Mouse (Mus musculus) ES-E14 (cell line): ENCODE results near the gene Cnot2. TPM values are rescaled to one million over a fixed set of nuclear protein-coding genes. Genes with fewer than 3 reads are reported as not detected.
"Not testable (repeated sequence)": the region's sequence is repeated elsewhere in the genome, so short reads cannot be mapped to it uniquely, and the experiment has no call there.

Experiments used
- DNase-seq: peaks from one replicate; pipeline ENCODE4 v3.0.0-alpha.2; 2013; ENCODE audit warnings: low read depth, low spot score
- H3K27ac ChIP-seq: 2 replicates; pipeline ENCODE4 v1.5.1; 2012; ENCODE audit warnings: low read depth, mild to moderate bottlenecking, low read length, moderate library complexity, mixed read lengths; ENCODE audit not compliant: poor library complexity, insufficient read depth, severe bottlenecking
- H3K36me3 ChIP-seq: 2 replicates; pipeline ENCODE4 v1.6.1; 2012; ENCODE audit warnings: mild to moderate bottlenecking, low read length, moderate library complexity, mixed read lengths; ENCODE audit not compliant: control insufficient read depth, poor library complexity, insufficient read depth, severe bottlenecking
- H3K4me1 ChIP-seq, 2 experiments: fragments of 150-350 bp in 1 of 2; sonication (generic) in 1 of 2; 2 replicates each; pipeline ENCODE4 v1.6.1; 2012; ENCODE audit warnings: low read length in 2 of 2, mild to moderate bottlenecking in 1 of 2, mixed read lengths in 1 of 2; ENCODE audit not compliant: control insufficient read depth in 2 of 2, insufficient read depth in 2 of 2, poor library complexity in 1 of 2
- H3K4me3 ChIP-seq, 2 experiments: fragments of 150-350 bp in 1 of 2; sonication (generic) in 1 of 2; 2 replicates each; pipeline ENCODE4 v1.5.1; 2012; ENCODE audit warnings: low read length in 2 of 2, low read depth in 1 of 2, mild to moderate bottlenecking in 1 of 2, mixed read lengths in 1 of 2; ENCODE audit not compliant: insufficient read depth in 1 of 2, poor library complexity in 1 of 2, severe bottlenecking in 1 of 2
- H3K9ac ChIP-seq: 2 replicates; pipeline ENCODE4 v1.6.1; 2012; ENCODE audit warnings: low read depth, mild to moderate bottlenecking, low read length, mixed read lengths; ENCODE audit not compliant: poor library complexity, insufficient read depth, severe bottlenecking
- H3K9me3 ChIP-seq: fragments of 150-350 bp; sonication (generic); 2 replicates; pipeline ENCODE4 v1.6.1; 2012; ENCODE audit warnings: low read depth, mild to moderate bottlenecking, low read length; ENCODE audit not compliant: control insufficient read depth, insufficient read depth
- CHD2 ChIP-seq: IDR thresholded peaks from 2 replicates; pipeline ENCODE4 v1.6.1; 2014; ENCODE audit warnings: mild to moderate bottlenecking, low read depth, low read length, inconsistent platforms
- HCFC1 ChIP-seq: IDR thresholded peaks from 2 replicates; pipeline ENCODE4 v1.6.1; 2012; ENCODE audit warnings: low read length, inconsistent platforms, borderline replicate concordance; ENCODE audit not compliant: insufficient read depth
- MAFK ChIP-seq: IDR thresholded peaks from 2 replicates; pipeline ENCODE4 v1.6.1; 2014; ENCODE audit warnings: mild to moderate bottlenecking, low read depth, low read length, inconsistent platforms; ENCODE audit not compliant: insufficient read depth
- ZC3H11A ChIP-seq: IDR thresholded peaks from 2 replicates; pipeline ENCODE4 v1.6.1; 2012; ENCODE audit warnings: low read depth, mild to moderate bottlenecking, inconsistent platforms, low read length, borderline replicate concordance
- ZNF384 ChIP-seq: IDR thresholded peaks from 2 replicates; pipeline ENCODE4 v1.6.1; 2012; ENCODE audit warnings: low read depth, low read length, inconsistent platforms
- in situ Hi-C, 2 experiments: fragments of 600-800 bp; cut with MboI; formaldehyde crosslinking; loops; one replicate each; pipeline ENCODE4 v1.15.1; 2025; ENCODE audit warnings: low sequenced_read_pairs in 2 of 2, inconsistent platforms in 1 of 2; ENCODE audit not compliant: unreplicated experiment in 2 of 2
- total RNA-seq: library from RNA; depleted of rRNA; stranded (reverse); fragments of 300-350 nt; gene quantifications from 2 replicates; pipeline ENCODE4 v1.2.3, GENCODE M21; 2012

The Cnot2 gene
- total RNA-seq, 1 experiment = 80.5 TPM

- TF ChIP-seq ZC3H11A (no peak), CHD2 (no peak), MAFK (no peak), HCFC1 (no peak), ZNF384 (no peak)
- H3K4me3 ChIP-seq = no peak overlapping the region
- in situ Hi-C loops = no loop called here
- no peak overlapping the region for H3K9ac ChIP-seq
- H3K4me1 ChIP-seq = 0 out of 4 replicates have a peak, but pooled peaks cover 0 to 5% of the 10 kb centered on the region in 2 experiments
- no peaks in the 10 kb centered on the region for H3K36me3 ChIP-seq
- no peak for DNase-seq
- H3K9me3 ChIP-seq = no peaks in the 10 kb centered on the region
- no peak overlapping the region for H3K27ac ChIP-seq
Observed at GRCm38 (mm10) chr10:116570526-116570925, 10.8 kb downstream of the Cnot2 start.

GRCm38 (mm10) chr10:116568539-116568938 is 12.8 kb downstream of the Cnot2 start:
- H3K9ac ChIP-seq = no peak overlapping the region
- H3K36me3 ChIP-seq = no peaks in the 10 kb centered on the region
- DNase-seq = no peak
- no peaks in the 10 kb centered on the region for H3K9me3 ChIP-seq
- in situ Hi-C loops = no loop called here
- H3K27ac ChIP-seq = no peak overlapping the region
- no peak overlapping the region for H3K4me3 ChIP-seq
- peaks cover 0 to 14% of the 10 kb centered on the region in 2 experiments; a peak in 3 of 4 replicates for H3K4me1 ChIP-seq
- no peak for TF ChIP-seq ZNF384
- no peak for TF ChIP-seq CHD2
- no peak for TF ChIP-seq HCFC1
- no peak for TF ChIP-seq ZC3H11A
- no peak for TF ChIP-seq MAFK

- H3K4me3 ChIP-seq = no peak overlapping the region
- H3K36me3 ChIP-seq = no peaks in the 10 kb centered on the region
- TF ChIP-seq ZC3H11A = no peak
- TF ChIP-seq ZNF384 = no peak
- TF ChIP-seq CHD2 = no peak
- no peak for TF ChIP-seq HCFC1
- TF ChIP-seq MAFK = no peak
- H3K9ac ChIP-seq = no peak overlapping the region
- peaks cover 0 to 19% of the 10 kb centered on the region in 2 experiments; a peak in 3 of 4 replicates for H3K4me1 ChIP-seq
- no peak overlapping the region for H3K27ac ChIP-seq
- in situ Hi-C loops = no loop called here
- H3K9me3 ChIP-seq = no peaks in the 10 kb centered on the region
- no peak for DNase-seq
Observed at GRCm38 (mm10) chr10:116567491-116568405, 13.6 kb downstream of the Cnot2 start.

GRCm38 (mm10) chr10:116566492-116566891 is 14.8 kb downstream of the Cnot2 start:
- H3K9me3 ChIP-seq, DNase-seq, H3K4me3 ChIP-seq, H3K9ac ChIP-seq, H3K36me3 ChIP-seq, H3K27ac ChIP-seq, in situ Hi-C loops: not testable (repeated sequence)
- peaks cover 0 to 22% of the 10 kb centered on the region in 2 experiments; a peak in 3 of 4 replicates for H3K4me1 ChIP-seq
